Mouse (Mus musculus) erythroblast, adult 5-6 weeks (primary cell): Measurements from ENCODE around the gene Zfp442. TPM values are rescaled to one million over a fixed set of nuclear protein-coding genes. Genes with fewer than 3 reads are reported as not detected.
"Not testable (repeated sequence)": the region's sequence is repeated elsewhere in the genome, so short reads cannot be mapped to it uniquely, and the experiment has no call there.

ENCODE experiments used
- ATAC-seq: replicated peaks from 2 replicates; pipeline ENCODE4 v1.8.0; 2016; ENCODE audit warnings: moderate number of reproducible peaks, mild to moderate bottlenecking, moderate TSS enrichment, inconsistent platforms; ENCODE audit not compliant: poor library complexity, low FRiP score, severe bottlenecking
- total RNA-seq, 2 experiments: library from RNA; stranded (forward) in 1 of 2; stranded (reverse) in 1 of 2; fragments of 150-400 nt in 1 of 2; fragments of 200-764, 138-1000 nt in 1 of 2; gene quantifications; 2 replicates each; pipeline versions ENCODE4 v1.2.3 to v1.2.4; 2015 to 2017; ENCODE audit warnings: low replicate concordance in 2 of 2

The Zfp442 gene
- total RNA-seq (2015; ENCODE audit: low replicate concordance) (1.5 and 2.5 TPM in 2 replicates), total RNA-seq (2017; ENCODE audit: low replicate concordance) (0.09 and 0.42 TPM in 2 replicates)

DNA sequence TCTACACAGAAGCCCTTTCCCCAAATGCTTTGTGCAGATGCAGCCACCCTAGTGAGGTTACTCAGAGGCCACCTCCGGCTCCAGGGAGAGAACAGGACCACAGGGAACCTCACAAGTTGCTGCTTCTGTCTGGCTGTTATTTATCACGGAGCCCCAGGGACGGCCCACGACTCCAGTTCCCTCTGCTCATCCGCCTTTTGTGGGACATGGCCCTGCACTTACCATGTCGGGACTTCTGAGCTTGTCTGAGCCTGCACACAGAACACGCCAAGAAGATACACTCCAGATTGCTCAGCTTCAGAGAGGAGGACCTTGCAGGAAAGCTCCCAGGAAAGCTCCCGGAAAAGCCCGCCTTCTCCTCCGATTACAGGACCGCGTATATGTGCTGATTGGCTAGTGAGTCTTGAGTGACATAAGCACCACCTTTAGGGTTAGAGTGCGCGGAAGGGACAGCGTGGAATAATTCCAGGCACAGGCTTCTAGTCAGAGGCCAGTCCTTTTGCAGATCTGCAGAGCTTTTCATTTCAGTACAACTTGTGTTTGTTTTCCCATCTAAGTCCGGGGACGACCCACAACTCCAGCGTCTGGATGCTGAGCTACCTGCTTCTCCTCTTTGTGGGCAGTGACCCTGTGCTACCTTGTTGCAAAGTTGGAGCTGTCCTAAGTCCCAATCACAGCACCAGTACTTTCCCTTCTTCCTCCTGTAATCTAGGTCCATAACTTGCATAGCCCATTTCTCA is at the start of gene Zfp442:
TSS of gene Zfp442 (minus strand) at position 307 of the 740 bp plus-strand sequence.
- not testable (repeated sequence) for ATAC-seq

DNA sequence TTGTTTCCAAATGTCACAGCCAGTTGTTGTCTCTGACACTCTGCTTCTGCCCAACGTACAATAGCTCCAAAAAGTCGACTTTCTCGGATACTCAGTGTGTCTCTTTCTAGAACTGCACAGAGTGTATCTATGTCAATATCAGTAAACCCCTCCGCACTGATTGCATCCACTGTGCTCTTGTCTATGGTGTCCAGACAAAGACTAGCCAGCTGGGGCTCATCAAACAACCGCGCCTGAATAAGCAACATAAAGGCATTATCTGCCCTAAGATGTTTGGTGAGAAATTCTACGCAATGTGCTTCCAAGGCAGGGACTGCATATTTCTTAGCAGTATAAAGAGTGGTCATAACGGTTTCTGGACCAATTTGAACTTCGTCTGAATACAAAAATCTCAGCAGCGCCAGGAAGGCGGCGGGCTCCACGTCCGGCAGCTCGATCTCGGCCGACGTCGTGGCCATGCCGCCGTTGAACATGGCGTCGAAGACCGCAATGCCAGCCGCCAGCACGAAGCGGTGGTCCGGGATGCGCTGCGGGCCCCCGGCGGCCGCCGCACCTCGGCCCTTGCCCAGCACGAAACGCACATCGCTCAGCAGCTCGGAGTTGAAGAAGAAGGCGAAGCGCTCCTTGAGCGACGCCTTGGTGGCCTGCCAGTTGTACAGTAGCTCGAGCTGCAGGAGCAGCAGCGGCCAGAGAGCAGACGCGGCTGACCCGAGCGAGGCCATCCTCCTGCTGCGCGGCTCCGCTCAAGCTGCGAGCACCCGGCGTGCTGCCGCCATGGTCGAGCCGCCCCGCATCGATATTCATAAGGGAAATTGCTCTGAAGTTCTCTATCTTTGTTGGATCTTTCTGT is 49.1 kb upstream of the Zfp442 start:
- 0 out of 2 replicates have a peak, but pooled peaks have one; percentile 60 for ATAC-seq

DNA sequence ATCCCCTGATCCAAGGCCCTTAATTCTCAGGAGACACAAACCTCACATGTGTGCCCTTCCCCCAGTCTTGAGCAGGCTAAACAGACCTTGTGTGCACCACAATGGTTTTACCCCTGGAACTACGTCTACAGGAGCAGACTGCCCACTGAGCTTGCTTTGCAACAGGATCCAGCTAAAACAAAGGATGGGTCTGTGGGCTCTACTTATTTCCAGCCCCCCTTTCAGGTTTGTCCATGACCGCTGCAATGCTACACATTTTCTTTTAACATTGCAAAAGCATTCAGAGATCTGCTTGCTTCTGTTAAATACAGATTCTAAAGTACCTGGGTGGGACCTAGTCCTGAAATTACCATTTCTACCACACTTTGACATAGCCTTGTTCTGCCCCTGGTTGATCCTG is 41.7 kb upstream of the Zfp442 start:
- no peak for ATAC-seq

DNA sequence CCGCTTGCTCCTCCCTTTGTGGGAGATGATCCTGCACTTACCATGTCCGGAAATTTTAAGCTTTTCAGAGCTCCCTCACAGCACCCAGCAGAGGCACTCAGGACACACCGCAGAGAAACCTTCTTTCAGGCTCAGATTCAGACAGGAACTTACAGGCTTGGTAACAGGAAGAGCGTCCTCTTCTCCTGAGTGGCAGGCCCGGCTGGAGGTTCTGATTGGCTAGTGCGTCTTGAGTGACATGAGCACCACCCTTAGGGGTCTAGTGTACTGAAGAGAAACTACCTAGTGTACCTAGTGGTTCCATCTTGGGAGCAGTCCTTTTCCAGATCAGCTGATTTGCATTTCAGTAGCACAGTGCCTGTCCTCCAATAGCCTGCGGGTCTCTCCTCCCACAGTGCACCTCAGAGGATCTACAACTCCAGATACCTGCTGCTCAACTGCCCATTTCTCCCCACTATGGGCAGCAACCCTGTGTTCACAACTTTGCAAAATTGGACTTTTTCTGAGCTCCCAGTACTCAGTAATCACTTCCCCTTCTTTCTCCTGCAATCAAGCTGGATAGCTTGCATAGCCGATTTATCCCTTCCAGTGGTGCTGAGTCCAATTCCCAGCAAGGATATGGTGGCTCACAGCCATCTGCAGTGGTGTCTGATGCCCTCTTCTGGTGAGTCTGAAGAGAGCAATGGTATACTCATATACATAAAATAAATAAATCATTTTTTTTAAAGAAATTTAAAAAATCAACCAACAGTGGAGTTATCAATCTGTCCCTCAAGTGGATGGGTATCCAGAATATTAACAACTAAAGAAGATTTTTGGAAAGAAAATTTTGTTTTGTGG is 33.9 kb upstream of the Zfp442 start, which contains the start of gene Zfp345:
TSS of gene Zfp345 (minus strand) at position 153 of the 840 bp plus-strand sequence.
- not testable (repeated sequence) for ATAC-seq

DNA sequence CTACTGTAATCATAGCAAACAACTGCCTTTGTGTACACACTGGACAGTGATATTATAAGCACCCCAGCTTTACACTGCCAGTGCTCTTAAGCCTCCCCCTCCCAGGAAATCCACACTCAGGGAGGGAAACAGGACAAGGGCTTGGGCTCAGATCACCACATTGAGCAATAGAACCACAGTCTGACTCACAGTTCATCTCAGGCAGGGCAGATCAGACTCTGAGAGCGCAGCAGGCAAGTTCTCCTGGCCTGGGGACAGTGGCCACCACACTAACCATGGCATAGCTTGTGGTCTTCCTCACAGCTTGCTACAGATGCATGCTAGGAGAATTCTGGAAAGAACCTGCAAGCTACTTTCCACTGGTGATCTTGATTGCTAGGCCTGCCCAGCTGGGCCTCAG is 12.2 kb downstream of the Zfp442 start:
- ATAC-seq = not testable (repeated sequence)

DNA sequence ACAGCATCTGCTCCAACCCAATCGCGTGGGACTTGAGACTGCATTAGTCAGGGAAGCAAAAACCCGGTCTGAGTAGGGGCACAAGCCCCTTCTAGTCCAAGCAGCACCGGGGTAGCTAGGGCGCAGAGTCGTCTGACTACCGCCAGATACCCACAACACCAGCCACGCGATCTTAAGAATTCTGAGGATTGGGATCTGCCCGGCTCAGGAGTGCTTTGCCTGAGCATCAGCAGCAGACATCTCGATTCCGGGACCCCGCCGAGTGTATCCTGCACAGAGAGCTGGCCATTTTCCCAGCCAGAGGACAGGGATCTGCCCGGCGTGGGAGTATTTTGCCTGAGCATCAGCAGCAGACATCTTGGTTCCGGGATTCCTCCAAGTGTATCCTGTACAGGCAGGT is 39.1 kb downstream of the Zfp442 start:
- not testable (repeated sequence) for ATAC-seq

DNA sequence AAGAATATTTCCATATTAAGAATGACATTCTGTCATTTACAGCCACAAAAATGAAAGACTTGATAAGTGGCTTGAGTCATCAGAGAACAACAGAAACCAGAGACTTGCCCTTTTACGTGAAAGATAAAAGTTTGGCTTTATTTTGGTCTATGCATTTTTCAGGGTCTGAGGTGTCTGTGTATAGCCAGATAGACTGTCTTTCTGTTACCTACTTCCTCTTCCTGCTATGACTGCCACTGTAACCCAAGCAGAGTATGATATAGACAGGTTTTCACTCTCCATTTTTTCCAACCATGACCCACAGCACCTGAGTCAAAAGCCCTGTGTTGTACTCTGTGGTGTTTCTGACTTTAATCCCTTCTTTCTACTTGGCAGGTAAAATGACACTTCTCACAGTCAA is 61.1 kb downstream of the Zfp442 start:
- ATAC-seq = no peak

DNA sequence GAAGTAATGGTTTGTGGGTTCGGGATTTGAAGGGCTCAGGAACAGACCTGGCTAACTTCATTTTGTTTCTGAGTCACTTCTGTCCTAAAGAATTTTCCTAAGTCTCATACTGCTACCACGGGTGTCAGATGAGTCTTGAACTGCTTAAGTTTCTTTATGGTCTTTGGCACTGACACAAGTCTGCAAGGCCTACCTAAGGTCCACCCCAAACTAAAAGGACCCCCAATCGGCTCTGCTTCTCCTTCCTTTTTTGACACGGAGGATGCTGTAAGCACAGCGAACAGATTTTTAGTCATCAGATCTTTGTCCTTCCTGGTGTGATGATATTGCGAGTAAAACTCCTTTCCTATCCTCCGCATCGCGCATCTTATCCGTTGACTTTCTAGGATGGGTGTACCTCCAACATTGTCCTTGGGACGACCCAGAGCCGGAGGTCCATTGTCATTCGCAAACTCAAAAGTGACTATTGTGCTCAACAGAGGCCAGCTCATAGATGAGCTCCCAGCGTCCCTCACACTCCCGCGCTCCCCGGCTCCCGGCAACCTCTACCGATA is 65.7 kb downstream of the Zfp442 start:
- ATAC-seq = peak; percentile 70

DNA sequence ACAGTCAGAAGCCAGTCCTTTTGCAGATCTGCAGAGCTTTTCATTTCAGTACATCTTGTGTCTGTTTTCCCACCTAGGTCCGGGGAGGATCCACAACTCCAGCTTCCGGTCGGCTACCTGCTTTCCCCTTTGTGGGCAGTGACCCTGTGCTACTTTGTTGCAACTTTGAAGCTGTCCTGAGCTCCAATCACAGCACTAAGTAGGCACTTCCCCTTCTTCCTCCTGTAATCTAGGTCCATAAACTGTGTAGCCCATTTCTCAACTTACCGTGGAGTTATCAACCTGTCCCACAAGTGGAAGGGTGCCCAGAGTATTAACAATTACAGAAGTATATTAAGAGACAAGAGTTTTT is 88.4 kb downstream of the Zfp442 start:
- ATAC-seq = no peak

DNA sequence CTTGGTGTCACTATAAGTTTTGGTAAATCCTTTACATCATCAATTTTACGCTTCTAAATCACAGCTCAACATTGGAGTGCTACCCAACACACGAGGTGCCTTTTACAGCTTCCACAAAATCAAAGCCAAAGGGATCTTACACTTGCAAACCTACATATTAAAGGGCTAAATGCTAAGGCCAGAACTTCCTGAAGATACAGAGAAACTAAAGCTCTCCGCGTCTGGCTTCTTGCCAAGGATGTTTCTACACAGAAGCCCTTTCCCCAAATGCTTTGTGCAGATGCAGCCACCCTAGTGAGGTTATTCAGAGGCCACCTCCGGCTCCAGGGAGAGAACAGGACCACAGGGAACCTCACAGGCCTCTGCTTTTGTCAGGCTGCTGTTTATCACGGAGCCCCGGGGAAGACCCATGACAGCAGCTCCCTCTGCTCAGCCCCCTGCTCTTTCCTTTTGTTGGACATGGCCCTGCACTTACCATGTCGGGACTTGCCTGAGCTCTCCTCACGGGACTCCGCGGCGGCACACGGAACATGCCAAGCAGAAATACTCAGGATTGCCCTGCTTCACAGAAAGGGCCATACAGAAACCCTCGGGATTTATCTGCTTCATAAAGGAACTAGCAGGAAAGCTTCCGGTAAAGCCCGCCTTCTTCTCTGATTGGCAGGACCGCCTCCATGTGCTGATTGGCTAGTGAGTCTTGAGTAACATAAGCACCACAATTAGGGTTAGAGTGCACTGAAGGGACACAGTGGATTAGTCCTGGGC is 89.0 kb downstream of the Zfp442 start, which contains the start of gene 3300002I08Rik:
TSS of gene 3300002I08Rik (minus strand) at position 653 of the 765 bp plus-strand sequence.
- not testable (repeated sequence) for ATAC-seq

Other genes with a start within 250 kb of the Zfp442 start
- 0.19 and 0.42 TPM in 2 replicates for gene Zfp937, start 233.4 kb downstream of the Zfp442 start, total RNA-seq (2015; ENCODE audit: low replicate concordance)
- gene Zfp937, start 233.4 kb downstream of the Zfp442 start, total RNA-seq (2017; ENCODE audit: low replicate concordance) = 0.42 and 0.43 TPM in 2 replicates
- gene Gm21994, start 195.9 kb downstream of the Zfp442 start, total RNA-seq (2015; ENCODE audit: low replicate concordance) = 2.1 TPM in 1 of 2 replicates, not detected in the other
- gene Gm21994, start 195.9 kb downstream of the Zfp442 start, total RNA-seq (2017; ENCODE audit: low replicate concordance) = 0.98 and 5.1 TPM in 2 replicates
- gene Gm14124, start 194.0 kb downstream of the Zfp442 start, total RNA-seq (2015; ENCODE audit: low replicate concordance) = not detected in 2 replicates
- not detected in 2 replicates for gene Gm14124, start 194.0 kb downstream of the Zfp442 start, total RNA-seq (2017; ENCODE audit: low replicate concordance)
- gene Gm10130, start 127.8 kb downstream of the Zfp442 start, total RNA-seq (2015; ENCODE audit: low replicate concordance) = not detected in 2 replicates
- gene Gm10130, start 127.8 kb downstream of the Zfp442 start, total RNA-seq (2017; ENCODE audit: low replicate concordance) = 12.0 TPM in 1 of 2 replicates, not detected in the other
- not detected in 2 replicates for gene 3300002I08Rik, start 88.7 kb downstream of the Zfp442 start, total RNA-seq (2015; ENCODE audit: low replicate concordance)
- gene 3300002I08Rik, start 88.7 kb downstream of the Zfp442 start, total RNA-seq (2017; ENCODE audit: low replicate concordance) = not detected in 2 replicates
- gene Zfp345, start 33.6 kb upstream of the Zfp442 start, total RNA-seq (2015; ENCODE audit: low replicate concordance) = not detected in 2 replicates
- gene Zfp345, start 33.6 kb upstream of the Zfp442 start, total RNA-seq (2017; ENCODE audit: low replicate concordance) = not detected in 2 replicates
- gene Cst7, start 118.9 kb upstream of the Zfp442 start, total RNA-seq (2015; ENCODE audit: low replicate concordance) = 45.9 and 54.5 TPM in 2 replicates
- 40.1 and 48.2 TPM in 2 replicates for gene Cst7, start 118.9 kb upstream of the Zfp442 start, total RNA-seq (2017; ENCODE audit: low replicate concordance)
- gene Apmap, start 157.1 kb upstream of the Zfp442 start, total RNA-seq (2015; ENCODE audit: low replicate concordance) = 3.6 and 15.9 TPM in 2 replicates
- 14.1 and 20.7 TPM in 2 replicates for gene Apmap, start 157.1 kb upstream of the Zfp442 start, total RNA-seq (2017; ENCODE audit: low replicate concordance)
- gene Acss1, start 217.0 kb upstream of the Zfp442 start, total RNA-seq (2015; ENCODE audit: low replicate concordance) = 6.3 and 12.1 TPM in 2 replicates
- gene Acss1, start 217.0 kb upstream of the Zfp442 start, total RNA-seq (2017; ENCODE audit: low replicate concordance) = 16.0 and 17.6 TPM in 2 replicates
- not detected in 2 replicates for gene Vsx1, start 237.9 kb upstream of the Zfp442 start, total RNA-seq (2015; ENCODE audit: low replicate concordance)
- gene Vsx1, start 237.9 kb upstream of the Zfp442 start, total RNA-seq (2017; ENCODE audit: low replicate concordance) = 0.14 TPM in 1 of 2 replicates, not detected in the other